Mouse (Mus musculus) ES-Bruce4 (cell line): Measurements from ENCODE around the gene Ankrd6.

ENCODE experiments used
- CTCF ChIP-seq: IDR thresholded peaks from one replicate; pipeline ENCODE4 v1.8.1; 2011; ENCODE audit warnings: low read depth, low read length
- EP300 ChIP-seq: IDR thresholded peaks from 2 replicates; pipeline ENCODE4 v1.6.1; 2011; ENCODE audit warnings: low read depth, low read length; ENCODE audit not compliant: insufficient read depth
- POLR2A ChIP-seq: IDR thresholded peaks from one replicate; pipeline ENCODE4 v1.8.1; 2011; ENCODE audit warnings: low read length; ENCODE audit not compliant: insufficient read depth

DNA sequence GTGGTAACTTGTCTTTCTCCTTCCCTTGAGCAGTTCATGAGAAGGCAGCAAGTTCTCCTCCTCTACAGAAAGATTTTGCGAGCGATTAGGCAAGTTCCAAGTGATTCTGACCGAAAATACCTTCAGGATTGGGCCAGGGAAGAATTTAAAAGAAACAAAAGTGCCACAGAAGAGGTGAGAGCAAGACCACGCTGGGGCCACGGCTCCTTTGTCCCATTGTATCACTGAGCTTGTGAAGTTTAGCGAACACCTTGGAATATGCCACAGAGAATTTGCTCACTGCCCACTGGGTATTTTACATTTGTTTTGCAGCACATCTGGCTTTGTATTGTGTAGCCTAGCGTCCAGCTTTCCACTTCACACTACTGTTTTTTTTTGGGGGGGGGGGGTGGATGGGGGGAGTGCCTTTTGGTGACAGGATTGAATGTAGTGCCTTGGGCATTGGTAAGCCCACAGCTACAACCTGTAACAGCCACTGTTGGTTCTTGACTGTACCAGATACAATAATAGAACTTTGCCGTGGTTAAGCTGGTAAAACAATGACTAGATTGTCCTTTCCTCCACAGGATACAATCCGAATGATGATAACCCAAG lies 150.0 kb downstream of the Ankrd6 start:
- TF ChIP-seq CTCF (no peak), POLR2A (no peak), EP300 (no peak)
